Mouse (Mus musculus) gastrocnemius, adult 2 months (tissue): Measurements from ENCODE around the gene Ptbp1. TPM values are rescaled to one million over a fixed set of nuclear protein-coding genes. Genes with fewer than 3 reads are reported as not detected.
A peak's percentile ranks its signal among the peaks of the same experiment; 100 is the strongest.

Experiments
- DNase-seq: peaks from one replicate; pipeline ENCODE4 v3.0.0; 2022
- H3K27ac ChIP-seq: fragments of 200-600 bp; 2 replicates; pipeline ENCODE4 v1.8.1; 2022; ENCODE audit warnings: mild to moderate bottlenecking
- H3K4me3 ChIP-seq: fragments of 200-600 bp; 2 replicates; pipeline ENCODE4 v1.8.1; 2022; ENCODE audit warnings: mild to moderate bottlenecking, moderate library complexity
- CTCF ChIP-seq: fragments of 200-600 bp; IDR thresholded peaks from 2 replicates; pipeline ENCODE4 v1.8.1; 2022; ENCODE audit warnings: antibody characterized with exemption, mild to moderate bottlenecking, moderate library complexity
- intact Hi-C: fragments of 180-260 bp; cut with DNase I; formaldehyde crosslinking; loops from one replicate; pipeline ENCODE4 v1.15.1; 2025
- total RNA-seq, 2 experiments: library from RNA; stranded (reverse); gene quantifications; 2 replicates each; pipeline ENCODE4 v1.2.3; 2021

Ptbp1 gene
- total RNA-seq, 2 experiments from 2014 or later: 18.8 to 25.1 TPM

- Histone ChIP-seq H3K27ac (no peak overlapping the region), H3K4me3 (no peak overlapping the region)
- DNase-seq: peak; percentile 23
- no peak for TF ChIP-seq CTCF
- intact Hi-C loops: no loop called here
These were observed 34.6 kb upstream of the Ptbp1 start for GRCm38 (mm10) chr10:79819606-79820005.

GRCm38 (mm10) chr10:79820277-79820676 lies 34.0 kb upstream of the Ptbp1 start:
- TF ChIP-seq CTCF: no peak
- intact Hi-C loops: no loop called here
- DNase-seq: peak; percentile 14
- H3K27ac ChIP-seq: no peak overlapping the region
- no peak overlapping the region for H3K4me3 ChIP-seq

GRCm38 (mm10) chr10:79820782-79821181 lies 33.4 kb upstream of the Ptbp1 start, which contains the start of gene Misp:
Misp (plus strand) TSS chr10:79820989.
- Histone ChIP-seq H3K27ac (no peak within 1 kb of the TSS), H3K4me3 (no peak within 1 kb of the TSS)
- no peak for TF ChIP-seq CTCF
- intact Hi-C loops: no loop called here
- DNase-seq: no peak

GRCm38 (mm10) chr10:79821731-79822130 lies 32.5 kb upstream of the Ptbp1 start:
- intact Hi-C loops: no loop called here
- H3K4me3 ChIP-seq: no peak overlapping the region
- no peak overlapping the region for H3K27ac ChIP-seq
- no peak for DNase-seq
- TF ChIP-seq CTCF: no peak

DNA sequence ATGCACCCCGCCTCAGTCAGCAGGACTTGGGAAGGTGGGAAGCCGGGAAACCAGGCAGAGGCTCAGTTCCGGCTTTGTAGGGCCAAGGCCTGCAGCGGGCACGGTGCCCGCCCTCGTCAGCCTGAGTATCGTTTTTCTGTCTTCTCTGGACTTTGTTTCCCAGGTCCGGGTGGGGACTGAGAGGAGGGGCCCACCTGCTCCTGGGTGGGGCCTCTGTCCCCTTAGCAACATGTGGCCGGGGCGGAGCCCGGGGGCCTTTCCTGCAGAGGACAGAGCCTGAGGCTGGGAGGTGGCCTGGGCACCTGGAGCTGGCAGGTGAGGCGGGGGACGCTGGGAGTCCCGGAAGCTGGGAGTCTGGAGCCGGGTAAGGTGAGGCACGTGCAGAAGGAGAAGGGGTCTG lies 31.9 kb upstream of the Ptbp1 start:
- TF ChIP-seq CTCF: no peak
- H3K27ac ChIP-seq: peak overlapping the region; percentile 24; the same call in 1 of the 2 replicates
- intact Hi-C loops: no loop called here
- no peak for DNase-seq
- H3K4me3 ChIP-seq: no peak overlapping the region

DNA sequence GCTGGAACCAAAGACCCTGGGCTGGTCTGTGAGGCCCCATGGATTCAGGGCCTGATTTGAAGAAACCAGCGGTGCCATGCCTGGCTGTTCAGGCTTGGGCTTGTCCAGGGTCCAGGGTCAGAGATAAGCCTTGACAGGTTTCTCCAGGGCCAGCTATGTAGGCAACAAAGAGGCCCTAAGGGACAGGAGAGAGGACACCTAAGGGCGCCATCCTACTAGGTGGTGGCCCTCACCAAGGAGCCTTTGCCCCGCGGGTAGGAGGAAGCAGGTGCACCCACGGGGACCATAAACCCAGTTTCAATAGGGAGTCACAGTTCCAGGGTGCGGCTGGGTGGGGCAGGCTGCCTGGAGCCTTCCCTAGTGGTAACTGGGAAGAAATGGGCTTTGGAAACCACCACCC lies 31.2 kb upstream of the Ptbp1 start:
- Histone ChIP-seq H3K27ac (no peak overlapping the region), H3K4me3 (no peak overlapping the region)
- intact Hi-C loops: no loop called here
- DNase-seq: no peak
- no peak for TF ChIP-seq CTCF

- intact Hi-C loops: no loop called here
- no peak for DNase-seq
- Histone ChIP-seq H3K27ac (peak overlapping the region; percentile 54), H3K4me3 (peak overlapping the region; percentile 32)
- no peak for TF ChIP-seq CTCF
These were observed 29.8 kb upstream of the Ptbp1 start for GRCm38 (mm10) chr10:79824413-79824812.

DNA sequence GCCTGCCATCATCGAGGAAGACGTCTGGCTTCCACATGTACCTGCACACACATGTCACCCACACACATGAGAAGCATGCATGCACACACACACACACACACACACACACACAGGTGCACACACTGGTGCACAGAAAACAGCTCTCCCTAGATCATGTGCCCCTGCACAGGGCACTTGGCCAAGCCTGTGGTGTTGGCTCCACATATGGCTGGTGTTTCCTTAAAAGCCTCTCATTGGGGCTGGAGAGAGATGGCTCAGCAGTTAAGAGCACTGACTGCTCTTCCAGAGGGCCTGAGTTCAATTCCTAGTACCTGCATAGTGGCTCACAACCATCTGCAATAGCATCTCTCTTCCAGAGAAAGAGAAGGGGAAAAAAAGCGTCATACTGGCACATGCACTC lies 22.6 kb upstream of the Ptbp1 start:
- Histone ChIP-seq H3K27ac (no peak overlapping the region), H3K4me3 (no peak overlapping the region)
- DNase-seq: no peak
- intact Hi-C loops: loop anchor here (10.0 kb wide), 1 partner anchor 53 kb away; the partner anchor contains the start of gene Elane
- no peak for TF ChIP-seq CTCF

GRCm38 (mm10) chr10:79832026-79832785 lies 22.0 kb upstream of the Ptbp1 start:
- intact Hi-C loops: loop anchor here (10.0 kb wide), 1 partner anchor 53 kb away; the partner anchor contains the start of gene Elane
- no peak for TF ChIP-seq CTCF
- Histone ChIP-seq H3K4me3 (no peak overlapping the region), H3K27ac (no peak overlapping the region)
- no peak for DNase-seq

DNA sequence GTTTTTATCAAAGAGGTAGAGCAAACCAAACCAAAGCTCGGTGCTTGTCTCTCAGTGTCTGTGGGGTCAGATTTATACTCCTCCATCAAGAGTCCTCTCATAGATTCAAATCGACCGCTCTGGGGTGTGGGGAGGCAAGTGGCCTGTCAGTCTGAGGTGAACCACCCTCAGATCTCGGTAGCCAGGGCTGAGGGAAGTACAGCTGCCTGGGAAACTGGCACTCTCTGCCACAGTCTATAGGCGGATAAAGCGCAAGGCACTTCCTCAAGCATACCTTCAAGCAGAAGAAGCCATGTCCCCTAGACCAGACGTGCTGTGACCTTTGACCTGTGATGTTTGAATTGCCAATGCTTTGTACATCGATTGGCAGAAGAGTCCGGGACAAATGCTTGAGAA lies 21.4 kb upstream of the Ptbp1 start:
- Histone ChIP-seq H3K4me3 (no peak overlapping the region), H3K27ac (no peak overlapping the region)
- intact Hi-C loops: loop anchor here (10.0 kb wide), 1 partner anchor 52 kb away; the partner anchor contains the start of gene Elane
- DNase-seq: no peak
- no peak for TF ChIP-seq CTCF

- TF ChIP-seq CTCF: peak; percentile 90
- intact Hi-C loops: loop anchor here (1.0 to 10.0 kb wide), 3 partner anchors 50 to 122 kb away; partner anchors contain the start of gene Elane
- H3K27ac ChIP-seq: no peak overlapping the region
- peak; percentile 82 for DNase-seq
- no peak overlapping the region for H3K4me3 ChIP-seq
These were observed 19.3 kb upstream of the Ptbp1 start for GRCm38 (mm10) chr10:79834769-79835398.

DNA sequence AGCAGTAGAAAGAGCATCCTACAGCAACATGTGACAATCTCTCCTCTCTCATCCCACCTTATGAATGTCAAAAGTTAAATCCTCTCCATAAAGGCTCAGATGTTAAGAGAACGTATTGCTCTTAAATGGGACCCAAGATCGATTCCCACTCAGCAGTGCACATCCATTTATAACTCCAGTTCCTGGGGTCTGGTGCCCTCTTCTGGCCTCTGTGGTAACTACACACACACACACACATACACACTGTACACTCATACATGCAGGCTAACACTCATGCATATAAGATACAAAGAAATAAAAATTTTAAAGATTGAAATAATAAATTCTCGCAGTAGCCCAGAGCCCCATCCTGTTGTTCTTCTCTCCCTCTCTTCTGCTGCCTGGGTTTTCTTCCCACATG lies 17.3 kb upstream of the Ptbp1 start:
- intact Hi-C loops: loop anchor here (5.0 to 10.0 kb wide), 2 partner anchors 48 to 120 kb away; partner anchors contain the start of gene Elane
- H3K27ac ChIP-seq: no peak overlapping the region
- TF ChIP-seq CTCF: peak; percentile 32
- H3K4me3 ChIP-seq: no peak overlapping the region
- DNase-seq: no peak

- no peak for TF ChIP-seq CTCF
- Histone ChIP-seq H3K4me3 (no peak overlapping the region), H3K27ac (peak overlapping the region; percentile 35; the same call in 1 of the 2 replicates)
- peak; percentile 14 for DNase-seq
- intact Hi-C loops: loop anchor here (2.0 to 10.0 kb wide), 3 partner anchors 15 to 119 kb away; partner anchors contain the start of gene Elane
These were observed 16.1 kb upstream of the Ptbp1 start for GRCm38 (mm10) chr10:79838151-79838550.
